Mouse (Mus musculus) intestine, postnatal 0 days (tissue): Measurements from ENCODE around the gene Pde2a. TPM values are rescaled to one million over a fixed set of nuclear protein-coding genes. Genes with fewer than 3 reads are reported as not detected.

Source experiments
- ATAC-seq: fragments of 200-750 bp; cut with Nextera tagmentation; 2 replicates; pipeline ENCODE4 v1.8.0; 2017; ENCODE audit warnings: mild to moderate bottlenecking, moderate TSS enrichment, moderate library complexity
- H3K27ac ChIP-seq: fragments of 300-500 bp; sonication (generic); 2 replicates; pipeline ENCODE4 v1.5.1; 2014; ENCODE audit warnings: mild to moderate bottlenecking, low read depth, low read length, moderate library complexity
- H3K27me3 ChIP-seq: fragments of 300-500 bp; sonication (generic); replicated peaks from 2 replicates; pipeline ENCODE4 v1.6.1; 2014; ENCODE audit warnings: low read length, mixed read lengths; ENCODE audit not compliant: control insufficient read depth, insufficient read depth
- H3K36me3 ChIP-seq: fragments of 300-500 bp; sonication (generic); 2 replicates; pipeline ENCODE4 v1.6.1; 2014; ENCODE audit warnings: mild to moderate bottlenecking, moderate library complexity; ENCODE audit not compliant: control insufficient read depth, insufficient read depth
- H3K4me1 ChIP-seq: fragments of 300-500 bp; sonication (generic); replicated peaks from 2 replicates; pipeline ENCODE4 v1.6.1; 2014; ENCODE audit warnings: antibody characterized with exemption, low read length, mixed read lengths; ENCODE audit not compliant: control insufficient read depth, insufficient read depth
- H3K4me2 ChIP-seq: fragments of 300-500 bp; sonication (generic); replicated peaks from 2 replicates; pipeline ENCODE4 v1.6.1; 2014; ENCODE audit warnings: low read depth, mild to moderate bottlenecking, moderate library complexity
- H3K4me3 ChIP-seq: fragments of 300-500 bp; sonication (generic); 2 replicates; pipeline ENCODE4 v1.5.1; 2014; ENCODE audit warnings: low read depth, low read length
- H3K9ac ChIP-seq: fragments of 300-500 bp; sonication (generic); 2 replicates; pipeline ENCODE4 v1.6.1; 2014; ENCODE audit warnings: mild to moderate bottlenecking, low read depth, low read length
- H3K9me3 ChIP-seq: fragments of 300-500 bp; sonication (generic); 2 replicates; pipeline ENCODE4 v1.6.1; 2016; ENCODE audit warnings: mixed run types; ENCODE audit not compliant: control insufficient read depth
- CTCF ChIP-seq: sonication (generic); IDR thresholded peaks from 2 replicates; pipeline ENCODE4 v1.5.1; 2016; ENCODE audit warnings: low read depth, mild to moderate bottlenecking, control low read depth, antibody characterized with exemption, moderate library complexity
- WGBS: fragments of 180-500 bp; shearing (Covaris S2); extraction: QIAGEN DNeasy Blood & Tissue Kit; methylation state at CpG from one replicate; pipeline ENCODE4 v1.1.7; 2014; 5-methylcytosine and 5-hydroxymethylcytosine counted together
- polyA plus RNA-seq: library from polyadenylated mRNA; unstranded; fragments of >200 nt; fragmentation: Nextera tagmentation; extraction: Ambion mirVana; gene quantifications from 2 replicates; pipeline ENCODE4 v1.2.1, GENCODE M21; 2015

Gene Pde2a
- polyA plus RNA-seq, 1 experiment from 2014 or later: 11.1 TPM

DNA sequence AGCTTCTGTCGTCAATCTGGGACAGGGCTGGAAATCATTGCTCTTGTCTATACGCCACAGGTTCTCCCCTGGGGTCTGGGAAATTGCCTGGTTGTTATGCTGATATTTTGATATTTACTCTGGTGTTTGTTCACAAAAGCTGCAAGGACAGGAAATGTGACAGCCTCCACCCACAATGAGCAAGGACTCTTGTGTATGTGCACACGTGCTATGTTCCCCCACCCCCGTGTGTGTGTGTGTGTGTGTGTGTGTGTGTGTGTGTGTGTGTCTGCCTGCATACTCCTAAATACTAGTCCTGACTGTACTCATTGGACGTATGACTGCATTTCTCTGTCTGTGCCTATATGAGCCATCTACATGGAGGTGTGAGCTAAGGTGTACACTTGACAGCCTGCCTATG lies 56.6 kb downstream of the Pde2a start:
- H3K27ac ChIP-seq: no peak overlapping the region
- no peaks in the 10 kb centered on the region for H3K9me3 ChIP-seq
- no peak overlapping the region for H3K9ac ChIP-seq
- no peaks in the 10 kb centered on the region for H3K27me3 ChIP-seq
- no peak for TF ChIP-seq CTCF
- H3K4me2 ChIP-seq: no peak overlapping the region
- H3K36me3 ChIP-seq: no peaks in the 10 kb centered on the region
- 66% methylated on average over 5 of the region's 5 CpGs for WGBS
- H3K4me1 ChIP-seq: no peaks in the 10 kb centered on the region
- ATAC-seq: no peak
- H3K4me3 ChIP-seq: no peak overlapping the region

DNA sequence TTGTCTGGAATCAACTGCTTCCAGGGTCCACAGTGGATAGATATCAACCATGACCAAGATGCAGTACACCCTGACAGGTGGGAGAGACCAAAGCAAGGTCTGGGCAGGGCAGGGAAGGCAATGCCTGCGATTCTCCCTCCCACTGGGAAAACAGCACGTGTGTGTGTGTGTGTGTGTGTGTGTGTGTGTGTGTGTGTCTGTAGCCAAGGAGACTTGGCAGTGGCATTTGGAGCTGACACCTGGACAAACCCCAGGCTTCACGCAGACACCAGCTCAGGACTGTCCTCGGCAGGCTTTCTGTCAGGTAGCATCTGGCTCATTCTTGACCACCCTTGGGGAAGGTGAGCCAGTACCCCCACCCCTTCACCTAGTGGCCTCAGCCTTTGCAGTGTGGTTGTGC lies 58.4 kb downstream of the Pde2a start:
- WGBS: 72% methylated on average over 4 of the region's 4 CpGs
- no peaks in the 10 kb centered on the region for H3K36me3 ChIP-seq
- H3K4me2 ChIP-seq: no peak overlapping the region
- no peaks in the 10 kb centered on the region for H3K4me1 ChIP-seq
- H3K27ac ChIP-seq: no peak overlapping the region
- ATAC-seq: no peak
- no peaks in the 10 kb centered on the region for H3K27me3 ChIP-seq
- no peaks in the 10 kb centered on the region for H3K9me3 ChIP-seq
- H3K4me3 ChIP-seq: no peak overlapping the region
- no peak for TF ChIP-seq CTCF
- no peak overlapping the region for H3K9ac ChIP-seq

DNA sequence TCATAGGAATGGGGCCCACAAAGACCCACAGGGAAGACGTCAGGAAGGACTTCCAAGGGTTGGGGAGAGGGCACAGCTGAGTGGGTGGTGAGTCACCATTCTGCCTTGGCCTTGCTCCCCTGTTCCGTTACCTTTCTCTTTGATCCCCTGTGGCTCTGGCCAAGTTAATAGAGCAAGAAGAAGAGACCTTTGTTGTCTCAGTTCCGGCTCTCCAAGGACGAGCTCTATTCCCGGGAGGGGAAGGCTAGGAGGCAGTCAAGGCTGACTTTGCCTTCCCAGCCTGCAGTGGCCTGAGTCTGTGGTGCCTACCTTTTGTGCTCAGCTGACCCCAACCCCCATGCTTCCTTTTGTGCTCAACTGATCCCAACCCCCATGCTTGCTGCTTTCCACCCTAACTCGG lies 59.2 kb downstream of the Pde2a start:
- no peak for TF ChIP-seq CTCF
- H3K4me3 ChIP-seq: no peak overlapping the region
- H3K27ac ChIP-seq: no peak overlapping the region
- H3K27me3 ChIP-seq: no peaks in the 10 kb centered on the region
- 56% methylated on average over 6 of the region's 6 CpGs for WGBS
- H3K4me2 ChIP-seq: no peak overlapping the region
- no peaks in the 10 kb centered on the region for H3K9me3 ChIP-seq
- H3K36me3 ChIP-seq: no peaks in the 10 kb centered on the region
- no peaks in the 10 kb centered on the region for H3K4me1 ChIP-seq
- no peak for ATAC-seq
- no peak overlapping the region for H3K9ac ChIP-seq

DNA sequence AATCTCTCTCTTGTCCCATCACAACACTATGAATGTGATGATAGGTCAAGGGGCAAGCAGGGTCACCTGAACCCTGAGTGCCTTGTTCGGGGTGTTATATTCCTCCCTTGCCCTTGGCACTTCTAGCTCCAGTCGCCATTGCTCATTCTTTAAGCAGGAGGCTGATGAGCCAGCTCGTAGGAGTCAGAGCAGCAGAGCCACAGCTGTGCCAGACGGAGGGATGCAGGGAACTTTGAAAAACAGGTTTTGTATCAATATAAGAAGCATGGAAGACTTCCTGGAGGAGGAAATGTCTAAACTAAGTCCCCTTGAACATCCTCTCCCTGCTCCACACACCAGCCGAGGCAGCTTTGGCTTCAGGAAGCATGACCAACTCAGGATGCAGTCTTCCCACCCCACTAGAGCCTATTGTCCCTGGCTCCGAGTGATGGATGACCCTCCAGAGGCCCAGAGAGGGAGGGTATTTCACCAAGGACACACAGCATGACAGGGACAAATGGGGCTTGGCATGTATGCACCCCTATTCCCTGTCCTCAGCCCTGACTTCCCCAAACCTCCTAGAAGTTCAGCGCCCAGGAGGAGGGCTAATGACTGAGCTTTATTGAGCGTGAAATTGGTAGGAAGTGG lies 60.5 kb downstream of the Pde2a start:
- Histone ChIP-seq H3K4me1 (no peaks in the 10 kb centered on the region), H3K4me2 (no peak overlapping the region), H3K27me3 (no peaks in the 10 kb centered on the region), H3K36me3 (no peaks in the 10 kb centered on the region), H3K27ac (no peak overlapping the region), H3K9me3 (no peaks in the 10 kb centered on the region), H3K9ac (no peak overlapping the region), H3K4me3 (no peak overlapping the region)
- 65% methylated on average over 8 of the region's 8 CpGs for WGBS
- no peak for ATAC-seq
- no peak for TF ChIP-seq CTCF

DNA sequence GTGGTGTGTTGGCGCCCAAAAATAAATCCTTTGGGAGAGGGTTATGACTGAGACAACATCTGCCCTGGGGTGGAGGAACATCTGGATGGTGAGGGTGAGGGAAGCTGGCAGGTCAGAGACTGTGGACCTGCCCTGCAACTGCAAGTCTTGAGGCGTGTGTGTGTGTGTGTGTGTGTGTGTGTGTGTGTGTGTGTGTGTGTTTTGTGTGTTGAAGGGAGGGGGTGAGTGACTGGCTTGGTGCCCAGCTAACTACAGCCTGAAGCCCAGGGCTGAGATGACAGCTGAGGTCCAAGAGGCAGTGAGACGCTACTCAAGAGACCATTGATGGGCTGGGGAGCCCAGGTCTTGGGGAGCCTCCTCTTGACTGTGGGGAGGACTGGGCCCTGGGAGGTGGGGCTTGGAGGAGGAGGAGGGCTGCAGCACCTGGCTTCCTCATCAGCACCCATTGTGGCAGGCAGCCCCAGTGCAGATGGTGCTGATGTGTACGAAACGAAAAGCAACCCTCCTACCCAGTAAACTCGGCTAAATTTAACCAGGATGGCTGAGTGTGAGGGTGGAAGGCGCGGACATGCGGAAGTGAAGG lies 61.1 kb downstream of the Pde2a start:
- TF ChIP-seq CTCF: no peak
- WGBS: 54% methylated on average over 9 of the region's 9 CpGs
- Histone ChIP-seq H3K27me3 (no peaks in the 10 kb centered on the region), H3K4me1 (no peaks in the 10 kb centered on the region), H3K27ac (no peak overlapping the region), H3K36me3 (no peaks in the 10 kb centered on the region), H3K9ac (no peak overlapping the region), H3K9me3 (no peaks in the 10 kb centered on the region), H3K4me3 (no peak overlapping the region), H3K4me2 (no peak overlapping the region)
- ATAC-seq: no peak

DNA sequence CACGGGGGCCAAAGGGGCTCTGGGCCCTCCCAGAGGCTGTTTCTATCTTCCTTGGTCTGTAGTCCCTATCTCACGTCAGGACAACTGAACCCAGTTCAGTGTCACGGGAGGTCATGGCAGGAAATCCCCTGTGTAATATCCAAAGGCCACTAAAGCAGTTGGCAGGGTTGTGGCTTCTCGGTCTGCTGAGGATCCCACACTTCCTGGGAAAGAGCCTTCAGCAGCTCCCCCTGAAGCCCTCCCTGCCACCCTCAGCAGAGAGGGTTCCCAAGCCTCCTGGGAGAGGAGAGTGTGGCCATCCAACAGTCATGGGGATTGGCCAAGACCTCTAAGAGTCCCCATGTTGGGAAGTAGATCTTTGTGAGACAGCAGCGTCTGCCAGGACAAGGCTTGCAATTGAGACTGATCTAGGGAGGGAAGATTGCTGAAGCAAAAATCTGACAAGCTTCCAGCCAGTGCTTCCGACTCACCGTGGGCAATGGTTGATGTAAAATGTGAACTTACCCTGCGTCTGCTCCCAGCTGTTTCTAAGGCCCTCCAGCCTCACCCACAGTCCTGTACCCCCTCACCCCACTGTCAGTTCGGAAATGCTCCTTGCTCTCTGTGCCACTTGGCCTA lies 62.1 kb downstream of the Pde2a start:
- no peak for ATAC-seq
- no peak for TF ChIP-seq CTCF
- Histone ChIP-seq H3K36me3 (no peaks in the 10 kb centered on the region), H3K4me1 (no peaks in the 10 kb centered on the region), H3K27me3 (no peaks in the 10 kb centered on the region), H3K9me3 (no peaks in the 10 kb centered on the region), H3K4me3 (no peak overlapping the region), H3K4me2 (no peak overlapping the region), H3K27ac (no peak overlapping the region), H3K9ac (no peak overlapping the region)
- WGBS: 70% methylated on average over 9 of the region's 9 CpGs
